Mouse (Mus musculus): ENCODE measurements at regions not wholly inside any gene's neighbourhood (a gene's known extent, or its start where the extent isn't known, plus 50 kb on each side); places are given as distances from the start of the nearest gene placed in this dataset.
A peak's percentile ranks its signal among the peaks of the same experiment; 100 is the strongest.

- TF ChIP-seq POLR2A (IDR thresholded peaks at IDR 0.05; ENCODE audit: control insufficient read depth in 1 of 2, insufficient read depth in 1 of 2, low read depth in 1 of 2, low read length in 2 of 2, poor library complexity in 1 of 2) (no peak), HCFC1 (IDR thresholded peaks at IDR 0.05; ENCODE audit: low read depth, low read length) (no peak), RCOR1 (IDR thresholded peaks at IDR 0.05; ENCODE audit: low read depth, low read length) (0 out of 2 replicates have a peak, but pooled peaks have one; percentile 31), CHD1 (IDR thresholded peaks at IDR 0.05; ENCODE audit: low read depth, low read length) (no peak), MAZ (IDR thresholded peaks at IDR 0.05; ENCODE audit: low read depth, low read length) (no peak), MYB (IDR thresholded peaks at IDR 0.05; ENCODE audit: low read depth, low read length) (no peak), GATA1 (IDR thresholded peaks at IDR 0.05; ENCODE audit: low read depth, low read length) (peak; percentile 54)
- H3K27me3 ChIP-seq (ENCODE audit: control insufficient read depth in 1 of 2, insufficient read depth in 2 of 2, low read length in 2 of 2): no peaks in the 10 kb centered on the region; a peak in 1 of 4 replicates
- H3K36me3 ChIP-seq (ENCODE audit: control insufficient read depth in 1 of 2, insufficient read depth in 2 of 2, low read length in 2 of 2): no peaks in the 10 kb centered on the region
- no peaks in the 10 kb centered on the region for H3K9me3 ChIP-seq (replicated peaks; ENCODE audit: insufficient read depth, low read length)
- peak; percentile 6 for DNase-seq (ENCODE audit: low read depth, low spot score)
- H3K79me2 ChIP-seq (ENCODE audit: control insufficient read depth, insufficient read depth, low read length, poor library complexity): no peaks in the 10 kb centered on the region
- H3K4me1 ChIP-seq (ENCODE audit: control insufficient read depth in 1 of 2, insufficient read depth in 2 of 2, low read length in 2 of 2): no peaks in the 10 kb centered on the region
- no peak overlapping the region for H3K27ac ChIP-seq (ENCODE audit: control insufficient read depth, low read depth, low read length)
- H3K9ac ChIP-seq (ENCODE audit: control insufficient read depth, low read depth, low read length, poor library complexity, severe bottlenecking): no peak overlapping the region
- no peak overlapping the region for H3K4me3 ChIP-seq (ENCODE audit: control insufficient read depth in 1 of 2, insufficient read depth in 1 of 2, low read depth in 2 of 2, low read length in 2 of 2)
Measured at GRCm38 (mm10) chr14:46623645-46624044, 136.7 kb upstream of the Cdkn3 start.

- no peak for DNase-seq (ENCODE audit: low read depth, low spot score)
- Histone ChIP-seq H3K4me3 (ENCODE audit: control insufficient read depth in 1 of 2, insufficient read depth in 1 of 2, low read depth in 2 of 2, low read length in 2 of 2) (no peak overlapping the region), H3K9me3 (replicated peaks; ENCODE audit: insufficient read depth, low read length) (no peaks in the 10 kb centered on the region), H3K36me3 (ENCODE audit: control insufficient read depth in 1 of 2, insufficient read depth in 2 of 2, low read length in 2 of 2) (no peaks in the 10 kb centered on the region), H3K27me3 (ENCODE audit: control insufficient read depth in 1 of 2, insufficient read depth in 2 of 2, low read length in 2 of 2) (no peaks in the 10 kb centered on the region), H3K4me1 (ENCODE audit: control insufficient read depth in 1 of 2, insufficient read depth in 2 of 2, low read length in 2 of 2) (no peaks in the 10 kb centered on the region), H3K9ac (ENCODE audit: control insufficient read depth, low read depth, low read length, poor library complexity, severe bottlenecking) (no peak overlapping the region), H3K27ac (ENCODE audit: control insufficient read depth, low read depth, low read length) (no peak overlapping the region), H3K79me2 (ENCODE audit: control insufficient read depth, insufficient read depth, low read length, poor library complexity) (no peaks in the 10 kb centered on the region)
- TF ChIP-seq EP300 (IDR thresholded peaks at IDR 0.05; ENCODE audit: low read depth in 1 of 2, low read length in 2 of 2) (no peak), ETS1 (IDR thresholded peaks at IDR 0.05; ENCODE audit: low read depth, low read length) (no peak), CTCF (IDR thresholded peaks at IDR 0.05 in 2 of 3, conservative IDR thresholded peaks at IDR 0.05 in 1 of 3; ENCODE audit: control insufficient read depth in 1 of 3, insufficient read depth in 1 of 3, low read depth in 2 of 3, low read length in 3 of 3, poor library complexity in 1 of 3, severe bottlenecking in 1 of 3) (no peak), E2F4 (IDR thresholded peaks at IDR 0.05; ENCODE audit: borderline replicate concordance, low read depth, low read length) (no peak), UBTF (IDR thresholded peaks at IDR 0.05; ENCODE audit: borderline replicate concordance, insufficient read depth, low read depth, low read length) (no peak), BHLHE40 (IDR thresholded peaks at IDR 0.05; ENCODE audit: borderline replicate concordance, low read depth, low read length) (no peak), GABPA (IDR thresholded peaks at IDR 0.05; ENCODE audit: low read depth, low read length) (no peak), CHD2 (IDR thresholded peaks at IDR 0.05; ENCODE audit: low read length) (no peak), ZC3H11A (IDR thresholded peaks at IDR 0.05; ENCODE audit: low read depth, low read length) (no peak), MYB (IDR thresholded peaks at IDR 0.05; ENCODE audit: low read depth, low read length) (no peak), ZKSCAN1 (IDR thresholded peaks at IDR 0.05; ENCODE audit: low read depth, low read length) (no peak), SMC3 (IDR thresholded peaks at IDR 0.05; ENCODE audit: low read depth, low read length) (no peak), CHD1 (IDR thresholded peaks at IDR 0.05; ENCODE audit: low read depth, low read length) (no peak), ZMIZ1 (IDR thresholded peaks at IDR 0.05; ENCODE audit: low read depth, low read length) (no peak), MAFK (IDR thresholded peaks at IDR 0.05; ENCODE audit: borderline replicate concordance, low read depth, low read length) (no peak)
Measured at GRCm38 (mm10) chr14:46616030-46616429, 144.3 kb upstream of the Cdkn3 start.
